Mouse (Mus musculus): ENCODE measurements at regions not wholly inside any gene's neighbourhood (a gene's known extent, or its start where the extent isn't known, plus 50 kb on each side); places are given as distances from the start of the nearest gene placed in this dataset.

- no peak for DNase-seq
Observed at GRCm38 (mm10) chr13:107766397-107767261, 277.6 kb upstream of the Smim15 start.

GRCm38 (mm10) chr13:107763911-107764310 lies 280.3 kb upstream of the Smim15 start:
- DNase-seq = no peak

- DNase-seq = no peak
Observed at GRCm38 (mm10) chr13:107760511-107760910, 283.7 kb upstream of the Smim15 start.

DNA sequence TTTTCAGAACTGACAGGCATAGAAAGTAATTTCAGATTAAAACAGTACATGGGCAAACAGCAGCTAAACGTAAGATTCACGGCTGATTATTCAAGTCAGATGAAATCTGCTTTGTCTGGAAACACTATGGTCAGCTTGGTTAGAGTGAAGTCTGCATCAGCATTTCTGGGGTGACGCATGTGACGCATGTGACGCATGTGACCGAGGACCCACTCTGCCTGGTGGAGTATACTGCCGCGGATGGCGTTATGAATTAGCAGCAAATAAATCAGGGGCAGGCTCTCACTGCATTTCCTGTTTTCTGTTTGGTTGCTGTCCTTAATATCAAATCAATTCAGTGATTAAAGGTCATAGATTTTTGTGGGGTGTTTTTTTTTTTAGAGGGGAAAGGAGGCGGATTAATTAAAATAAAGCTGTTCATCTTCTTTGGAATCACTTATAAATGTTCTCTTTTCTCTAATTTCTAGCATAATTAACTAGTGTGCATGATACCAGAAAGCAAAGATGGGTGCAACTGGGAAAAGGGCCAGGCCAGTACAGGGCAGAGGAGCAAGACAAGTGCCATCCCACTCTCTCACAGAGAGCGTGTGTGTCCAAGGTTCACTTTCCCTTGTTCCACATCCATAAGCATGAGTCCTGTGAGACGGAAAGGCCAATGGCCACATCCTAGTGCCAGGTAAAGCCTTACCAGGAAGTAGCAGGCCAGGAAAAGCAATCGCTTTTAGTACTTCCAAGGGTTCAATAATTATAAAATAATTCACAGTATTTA lies 285.7 kb upstream of the Smim15 start:
- DNase-seq = no peak

DNA sequence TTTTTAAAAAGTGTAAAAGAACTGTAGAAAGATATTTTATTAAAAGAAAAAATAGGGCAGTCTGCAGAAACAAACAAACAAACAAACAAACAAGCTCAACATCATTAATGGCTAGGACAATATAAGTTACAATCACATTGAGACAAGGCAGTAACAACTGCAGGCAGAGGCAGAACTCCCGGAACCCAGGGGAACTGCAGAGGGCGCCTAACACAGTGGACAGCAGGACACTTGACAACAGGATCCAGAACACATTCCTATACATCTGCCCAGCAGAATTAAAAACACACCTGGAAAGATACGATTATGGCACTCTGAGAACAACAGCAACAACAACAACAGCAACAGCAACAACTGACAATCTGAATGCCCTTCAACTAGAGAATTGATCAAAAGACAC lies 291.5 kb upstream of the Smim15 start:
- DNase-seq = no peak

DNA sequence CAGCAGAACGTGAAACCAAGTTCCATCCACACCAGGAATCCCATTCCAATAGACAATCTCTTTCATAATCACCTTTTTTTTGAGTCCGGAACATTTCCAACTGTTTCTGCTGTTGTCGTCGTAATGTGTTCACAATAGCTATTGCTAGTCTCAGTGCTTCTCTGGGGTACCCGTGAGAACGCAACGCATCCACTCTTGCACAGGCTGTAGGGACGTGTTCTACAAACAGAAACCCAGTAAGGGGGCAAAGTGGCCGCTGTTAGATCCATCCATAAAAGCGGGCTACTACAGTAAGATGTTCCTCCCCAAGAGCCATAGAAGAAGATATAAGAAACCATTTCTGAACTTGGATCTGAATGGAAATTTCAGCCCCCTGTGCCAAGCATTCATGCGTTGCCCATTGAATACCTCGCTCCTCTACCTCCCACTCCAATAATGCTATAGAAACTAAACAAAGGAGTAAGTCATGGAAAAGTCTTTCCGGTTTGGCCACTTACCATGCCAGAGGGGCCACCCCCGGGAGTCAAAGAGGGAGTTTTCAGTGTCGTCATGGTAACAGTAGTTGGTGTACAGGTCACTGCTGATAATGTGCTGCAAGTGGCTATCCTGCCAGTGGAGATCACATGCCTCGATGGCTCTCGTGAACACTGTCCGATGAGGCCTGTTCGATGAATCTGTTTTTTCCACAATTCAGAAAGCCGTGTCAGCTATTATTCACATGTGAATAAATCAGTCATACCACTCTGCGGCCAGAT lies 300.6 kb upstream of the Smim15 start:
- DNase-seq = no peak

- no peak for DNase-seq
Observed at GRCm38 (mm10) chr13:107736581-107736980, 307.7 kb upstream of the Smim15 start.

GRCm38 (mm10) chr13:107734161-107734905 lies 309.9 kb upstream of the Smim15 start:
- DNase-seq = no peak

DNA sequence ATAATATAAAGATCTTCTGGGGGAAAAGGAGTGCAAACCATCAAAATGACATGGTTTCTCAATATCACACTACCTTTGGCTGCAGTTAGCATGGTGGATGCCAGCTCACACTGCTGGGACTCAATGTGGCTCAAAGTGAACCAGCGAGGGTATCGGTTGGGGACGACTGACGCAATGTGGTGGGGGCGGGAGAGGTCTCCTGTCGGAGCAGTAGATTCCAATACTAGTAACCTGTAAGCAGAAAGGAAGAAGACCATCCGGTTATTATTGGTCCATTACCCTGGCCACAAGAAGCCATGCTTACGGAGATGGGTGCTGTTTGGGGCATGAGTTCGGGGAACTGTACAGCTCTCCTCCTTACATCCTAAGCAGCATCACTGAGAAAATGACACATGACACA lies 313.3 kb upstream of the Smim15 start:
- DNase-seq = no peak

- DNase-seq = no peak
Observed at GRCm38 (mm10) chr13:107726491-107726890, 317.8 kb upstream of the Smim15 start.

GRCm38 (mm10) chr13:107721901-107722300 lies 322.3 kb upstream of the Smim15 start:
- no peak for DNase-seq

DNA sequence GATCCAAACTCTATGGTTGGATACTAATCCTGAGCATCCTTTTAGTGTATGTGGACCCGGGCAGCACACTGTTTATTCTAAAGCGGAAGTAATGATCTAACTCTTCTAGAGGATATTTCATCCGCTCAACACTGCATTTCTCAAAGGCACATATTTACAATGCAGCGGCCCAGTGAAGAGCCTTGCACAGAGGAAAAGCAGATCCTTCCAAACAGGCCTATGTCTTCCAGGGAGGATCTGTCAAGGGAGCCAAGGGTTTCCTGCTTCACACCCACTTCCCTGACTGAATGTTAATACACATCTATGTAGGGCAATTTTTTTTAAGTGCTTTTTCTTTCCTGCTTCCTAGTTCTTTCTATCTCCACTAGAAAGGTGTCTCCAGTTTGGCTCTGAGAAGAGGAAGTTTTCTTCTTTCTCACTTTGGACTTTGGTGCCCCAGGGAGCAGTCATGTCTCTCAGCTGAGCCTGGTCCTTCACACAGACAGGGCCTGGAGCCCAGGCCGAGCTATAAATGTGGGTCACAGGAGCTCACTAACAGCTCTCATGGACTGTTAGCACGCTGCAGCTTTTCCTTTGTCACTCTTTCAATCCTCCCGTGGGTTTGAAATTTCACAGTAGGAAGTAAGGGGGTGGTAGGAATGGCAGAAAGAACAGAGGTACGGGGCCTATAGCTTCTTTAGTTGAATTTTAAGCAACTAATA lies 323.2 kb upstream of the Smim15 start:
- DNase-seq = no peak

- DNase-seq = no peak
Observed at GRCm38 (mm10) chr13:107718973-107719620, 325.1 kb upstream of the Smim15 start.

- DNase-seq = no peak
Observed at GRCm38 (mm10) chr13:107715616-107716015, 328.6 kb upstream of the Smim15 start.

- no peak for DNase-seq
Observed at GRCm38 (mm10) chr13:107714001-107714400, 330.2 kb upstream of the Smim15 start.

DNA sequence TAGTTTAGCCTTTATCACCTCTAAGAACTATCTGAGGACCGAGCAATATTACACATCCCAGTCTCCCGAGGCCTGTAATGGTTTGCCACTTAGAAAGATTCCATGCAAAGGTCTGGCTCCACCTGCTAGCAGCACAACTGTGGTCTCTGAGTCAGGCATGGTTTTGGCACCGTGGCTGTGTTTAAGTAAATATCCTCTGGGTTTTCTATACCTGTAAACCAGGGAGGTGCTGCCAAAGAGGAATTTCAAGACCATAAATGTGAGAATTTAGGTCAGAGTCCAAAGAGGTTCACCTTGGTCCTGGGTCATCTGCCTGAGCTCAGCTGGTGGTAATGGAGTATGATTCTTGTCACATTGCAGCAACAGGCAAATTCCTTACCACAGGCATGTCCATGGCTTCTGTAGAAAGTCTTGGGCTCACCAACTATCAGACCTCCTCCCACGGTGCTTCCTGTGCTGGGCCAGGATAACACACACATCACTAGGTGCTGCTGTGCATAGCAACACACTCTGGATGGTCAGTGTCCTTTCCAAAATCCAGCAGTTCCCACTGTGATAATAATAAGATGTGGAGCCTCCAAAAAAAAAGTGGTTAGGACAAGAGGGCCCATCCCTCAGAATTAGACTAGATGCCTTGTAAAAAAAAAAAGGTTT lies 332.8 kb upstream of the Smim15 start:
- no peak for DNase-seq

GRCm38 (mm10) chr13:107710368-107710767 lies 333.9 kb upstream of the Smim15 start:
- DNase-seq = no peak

GRCm38 (mm10) chr13:107709828-107710227 lies 334.4 kb upstream of the Smim15 start:
- no peak for DNase-seq

GRCm38 (mm10) chr13:107703736-107704135 lies 340.5 kb upstream of the Smim15 start:
- no peak for DNase-seq
